Mouse (Mus musculus): Measurements from ENCODE around the gene Khdc4. TPM values are rescaled to one million over a fixed set of nuclear protein-coding genes. Genes with fewer than 3 reads are reported as not detected.

Khdc4 gene
- total and polyA plus RNA-seq, 3 experiments: 35.2 to 56.6 (median 53.6) TPM

- Histone ChIP-seq H3K79me2 (replicated peaks; ENCODE audit: control insufficient read depth, extremely low read depth, insufficient read depth, poor library complexity, severe bottlenecking) (no peaks in the 10 kb centered on the region), H3K36me3 (replicated peaks in 1 of 2; ENCODE audit: control insufficient read depth in 1 of 2, insufficient read depth in 1 of 2, low read length in 1 of 2) (peaks cover 67 to 83% of the 10 kb centered on the region in 2 experiments), H3K4me3 (replicated peaks in 1 of 3; ENCODE audit: low read depth in 2 of 3, low read length in 2 of 3, poor library complexity in 1 of 3) (no peak overlapping the region), H3K9ac (ENCODE audit: insufficient read depth, low read depth) (no peak overlapping the region), H3K4me2 (ENCODE audit: insufficient read depth, low read depth, poor library complexity, severe bottlenecking) (no peak overlapping the region), H3K9me3 (replicated peaks; ENCODE audit: low read length) (no peaks in the 10 kb centered on the region), H3K27me3 (replicated peaks) (no peaks in the 10 kb centered on the region), H3K4me1 (ENCODE audit: control insufficient read depth in 1 of 2, insufficient read depth in 2 of 2) (peaks cover 3 to 31% of the 10 kb centered on the region in 2 experiments), H3K27ac (ENCODE audit: insufficient read depth, low read depth) (no peak overlapping the region)
- TF ChIP-seq TBP (conservative IDR thresholded peaks at IDR 0.05; ENCODE audit: low read depth, low read length) (no peak), MAZ (IDR thresholded peaks at IDR 0.05; ENCODE audit: low read depth, low read length) (no peak), ZKSCAN1 (IDR thresholded peaks at IDR 0.05; ENCODE audit: borderline replicate concordance, low read depth, low read length) (no peak), MXI1 (IDR thresholded peaks at IDR 0.05; ENCODE audit: low read depth, low read length) (no peak), GABPA (IDR thresholded peaks at IDR 0.05; ENCODE audit: insufficient replicate concordance, low read depth, low read length) (no peak), NRF1 (IDR thresholded peaks at IDR 0.05; ENCODE audit: low read depth, low read length) (no peak), IRF4 (IDR thresholded peaks at IDR 0.05; ENCODE audit: low read depth, low read length) (no peak), SMC3 (IDR thresholded peaks at IDR 0.05; ENCODE audit: low read depth, low read length) (no peak), POLR2A (IDR thresholded peaks at IDR 0.05; ENCODE audit: low read depth, low read length) (no peak), MAX (IDR thresholded peaks at IDR 0.05; ENCODE audit: low read length) (no peak), KAT2A (IDR thresholded peaks at IDR 0.05; ENCODE audit: insufficient replicate concordance, low read length) (no peak), NELFE (IDR thresholded peaks at IDR 0.05; ENCODE audit: low read depth, low read length) (no peak), RAD21 (IDR thresholded peaks at IDR 0.05; ENCODE audit: low read depth, low read length) (no peak), JUND (conservative IDR thresholded peaks at IDR 0.05; ENCODE audit: low read depth, low read length) (no peak), ETS1 (conservative IDR thresholded peaks at IDR 0.05; ENCODE audit: low read depth, low read length) (no peak), CHD2 (IDR thresholded peaks at IDR 0.05; ENCODE audit: low read length) (no peak), BHLHE40 (IDR thresholded peaks at IDR 0.05; ENCODE audit: low read depth, low read length) (no peak)
- in situ Hi-C loops (cut with MboI; ENCODE audit: low pct_ligation_motif_present, low pct_unique_long_range_greater_than_20kb, low sequenced_read_pairs) (no loop called here), dilution Hi-C loops (cut with MboI; ENCODE audit: extremely low pct_ligation_motif_present, extremely low pct_unique_long_range_greater_than_20kb, low sequenced_read_pairs) (no loop called here)
- no peak for DNase-seq (ENCODE audit: extremely low read depth)
Observed at GRCm38 (mm10) chr3:88643078-88643477, 42.5 kb upstream of the Khdc4 start.

GRCm38 (mm10) chr3:88645937-88646336 lies 39.7 kb upstream of the Khdc4 start:
- no peak for DNase-seq (ENCODE audit: extremely low read depth)
- no peak overlapping the region for H3K9ac ChIP-seq (ENCODE audit: insufficient read depth, low read depth)
- no peak overlapping the region for H3K4me3 ChIP-seq (replicated peaks in 1 of 3; ENCODE audit: low read depth in 2 of 3, low read length in 2 of 3, poor library complexity in 1 of 3)
- H3K4me2 ChIP-seq (ENCODE audit: insufficient read depth, low read depth, poor library complexity, severe bottlenecking): no peak overlapping the region
- in situ Hi-C loops (cut with MboI; ENCODE audit: low pct_ligation_motif_present, low pct_unique_long_range_greater_than_20kb, low sequenced_read_pairs): no loop called here
- H3K4me1 ChIP-seq (ENCODE audit: control insufficient read depth in 1 of 2, insufficient read depth in 2 of 2): peaks cover 25 to 60% of the 10 kb centered on the region in 2 experiments
- no peaks in the 10 kb centered on the region for H3K79me2 ChIP-seq (replicated peaks; ENCODE audit: control insufficient read depth, extremely low read depth, insufficient read depth, poor library complexity, severe bottlenecking)
- peak overlapping the region; percentile 30; the same call in 1 of the 2 replicates for H3K27ac ChIP-seq (ENCODE audit: insufficient read depth, low read depth)
- TF ChIP-seq RAD21 (IDR thresholded peaks at IDR 0.05; ENCODE audit: low read depth, low read length): no peak
- TF ChIP-seq EP300 (IDR thresholded peaks at IDR 0.05; ENCODE audit: low read length): no peak
- no peak for TF ChIP-seq POLR2AphosphoS2 (IDR thresholded peaks at IDR 0.05; ENCODE audit: low read depth, low read length)
- TF ChIP-seq GABPA (IDR thresholded peaks at IDR 0.05; ENCODE audit: insufficient replicate concordance, low read depth, low read length): no peak
- no peak for TF ChIP-seq ZC3H11A (IDR thresholded peaks at IDR 0.05; ENCODE audit: low read depth, low read length)
- no peak for TF ChIP-seq MAX (IDR thresholded peaks at IDR 0.05; ENCODE audit: low read length)
- no peak for TF ChIP-seq RCOR1 (conservative IDR thresholded peaks at IDR 0.05; ENCODE audit: low read depth, low read length)
- TF ChIP-seq CTCF (conservative IDR thresholded peaks at IDR 0.05 in 1 of 2, IDR thresholded peaks at IDR 0.05 in 1 of 2; ENCODE audit: low read depth in 2 of 2, low read length in 2 of 2): no peak
- TF ChIP-seq ELF1 (IDR thresholded peaks at IDR 0.05; ENCODE audit: low read depth, low read length): no peak
- no peak for TF ChIP-seq ZKSCAN1 (IDR thresholded peaks at IDR 0.05; ENCODE audit: borderline replicate concordance, low read depth, low read length)
- TF ChIP-seq POLR2A (IDR thresholded peaks at IDR 0.05; ENCODE audit: low read depth, low read length): no peak
- TF ChIP-seq CHD1 (IDR thresholded peaks at IDR 0.05; ENCODE audit: low read depth, low read length): no peak
- TF ChIP-seq MXI1 (IDR thresholded peaks at IDR 0.05; ENCODE audit: low read depth, low read length): no peak
- no peak for TF ChIP-seq CHD2 (IDR thresholded peaks at IDR 0.05; ENCODE audit: low read length)
- no peak for TF ChIP-seq KAT2A (IDR thresholded peaks at IDR 0.05; ENCODE audit: insufficient replicate concordance, low read length)
- H3K36me3 ChIP-seq (replicated peaks in 1 of 2; ENCODE audit: control insufficient read depth in 1 of 2, insufficient read depth in 1 of 2, low read length in 1 of 2): peaks cover 47 to 60% of the 10 kb centered on the region in 2 experiments
- no peaks in the 10 kb centered on the region for H3K27me3 ChIP-seq (replicated peaks)
- dilution Hi-C loops (cut with MboI; ENCODE audit: extremely low pct_ligation_motif_present, extremely low pct_unique_long_range_greater_than_20kb, low sequenced_read_pairs): no loop called here
- H3K9me3 ChIP-seq (replicated peaks; ENCODE audit: low read length): no peaks in the 10 kb centered on the region

Measured in CH12.LX (cell line).